Mouse (Mus musculus) embryonic fibroblast, embryonic 13.5 days (primary cell): Measurements from ENCODE around the gene Itgb3bp.

Experiments
- CTCF ChIP-seq: IDR thresholded peaks from 2 replicates; pipeline ENCODE4 v1.5.1; 2011; ENCODE audit warnings: mild to moderate bottlenecking, control low read depth, low read length, moderate library complexity, borderline replicate concordance; ENCODE audit not compliant: insufficient read depth
- POLR2A ChIP-seq: IDR thresholded peaks from 2 replicates; pipeline ENCODE4 v1.6.1; 2011; ENCODE audit warnings: low read depth, mild to moderate bottlenecking, control low read depth, low read length, moderate library complexity

DNA sequence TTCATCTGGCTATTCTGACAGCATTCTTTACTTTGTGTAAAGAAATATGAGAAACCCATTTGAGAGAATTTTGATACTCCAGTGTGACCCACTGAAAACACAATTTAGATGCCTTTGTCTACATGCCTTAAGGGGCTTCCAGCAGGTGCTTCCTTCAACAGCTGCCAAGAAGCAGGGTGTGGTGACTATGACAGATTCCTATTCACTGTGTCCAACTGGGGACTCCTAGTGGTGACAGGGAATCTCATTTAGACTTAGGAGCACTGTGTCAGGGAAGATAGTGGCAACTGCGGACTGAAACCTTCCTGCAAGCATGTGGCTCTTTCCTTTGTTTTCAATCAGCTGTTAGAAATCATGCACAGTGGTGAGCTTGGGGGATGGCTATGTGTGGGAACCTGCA, 162.9 kb downstream of the Itgb3bp start:
- TF ChIP-seq CTCF (no peak), POLR2A (no peak)
